Mouse (Mus musculus) intestine, embryonic 15.5 days (tissue): ENCODE data around the gene Sbno2. TPM values are rescaled to one million over a fixed set of nuclear protein-coding genes. Genes with fewer than 3 reads are reported as not detected.

Experiments used
- ATAC-seq: fragments of 200-750 bp; cut with Nextera tagmentation; 2 replicates; pipeline ENCODE4 v1.8.0; 2017; ENCODE audit warnings: moderate TSS enrichment, moderate library complexity
- H3K27ac ChIP-seq: fragments of 300-500 bp; sonication (generic); 2 replicates; pipeline ENCODE4 v1.5.1; 2015; ENCODE audit warnings: mild to moderate bottlenecking, inconsistent platforms
- H3K27me3 ChIP-seq: fragments of 300-500 bp; sonication (generic); replicated peaks from 2 replicates; pipeline ENCODE4 v1.6.1; 2015; ENCODE audit warnings: inconsistent platforms
- H3K36me3 ChIP-seq: fragments of 300-500 bp; sonication (generic); 2 replicates; pipeline ENCODE4 v1.6.1; 2015; ENCODE audit warnings: inconsistent platforms
- H3K4me1 ChIP-seq: fragments of 300-500 bp; sonication (generic); replicated peaks from 2 replicates; pipeline ENCODE4 v1.6.1; 2015; ENCODE audit warnings: inconsistent platforms
- H3K4me2 ChIP-seq: fragments of 300-500 bp; sonication (generic); replicated peaks from 2 replicates; pipeline ENCODE4 v1.6.1; 2015; ENCODE audit warnings: mild to moderate bottlenecking, inconsistent platforms
- H3K4me3 ChIP-seq: fragments of 300-500 bp; sonication (generic); replicated peaks from 2 replicates; pipeline ENCODE4 v1.5.1; 2015; ENCODE audit warnings: inconsistent platforms
- H3K9ac ChIP-seq: fragments of 300-500 bp; sonication (generic); 2 replicates; pipeline ENCODE4 v1.6.1; 2015; ENCODE audit warnings: inconsistent platforms
- H3K9me3 ChIP-seq: fragments of 300-500 bp; sonication (generic); 2 replicates; pipeline ENCODE4 v1.6.1; 2016; ENCODE audit warnings: inconsistent platforms
- WGBS: fragments of 180-500 bp; shearing (Covaris S2); methylation state at CpG from one replicate; pipeline ENCODE4 v1.1.7; 2015; 5-methylcytosine and 5-hydroxymethylcytosine counted together
- polyA plus RNA-seq: library from polyadenylated mRNA; unstranded; fragments of >200 nt; fragmentation: Nextera tagmentation; extraction: Ambion mirVana; gene quantifications from 2 replicates; pipeline ENCODE4 v1.2.1, GENCODE M21; 2015

Sbno2 gene
- polyA plus RNA-seq, 1 experiment from 2014 or later, result 12.8 TPM

GRCm38 (mm10) chr10:80139975-80140665 lies 34.7 kb upstream of the Sbno2 start:
- WGBS, result 74% methylated on average over 11 of the region's 11 CpGs
- Histone ChIP-seq H3K36me3 (peaks cover 18% of the 10 kb centered on the region), H3K27me3 (peaks cover 16% of the 10 kb centered on the region), H3K4me3 (no peak overlapping the region), H3K4me1 (peaks cover 58% of the 10 kb centered on the region), H3K9me3 (no peaks in the 10 kb centered on the region), H3K4me2 (no peak overlapping the region), H3K9ac (no peak overlapping the region), H3K27ac (no peak overlapping the region)
- no peak for ATAC-seq

DNA sequence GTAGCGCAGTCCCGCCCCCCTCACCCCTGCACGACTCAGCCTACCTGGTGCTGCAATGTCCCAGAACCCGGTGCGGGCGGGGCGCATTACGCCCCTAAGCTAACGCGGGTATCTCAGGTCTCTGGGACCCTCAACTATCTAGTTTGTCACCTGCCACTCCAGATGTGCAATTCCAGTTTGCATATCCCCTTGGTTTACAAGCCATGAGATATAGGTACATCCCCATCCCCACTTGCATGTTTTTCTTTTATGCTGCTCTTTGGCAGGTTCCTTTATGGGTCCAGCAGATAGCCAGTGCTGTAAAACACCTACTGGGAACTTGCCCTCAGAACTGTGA lies 34.0 kb upstream of the Sbno2 start:
- Histone ChIP-seq H3K4me3 (peak overlapping the region; percentile 64), H3K9me3 (no peaks in the 10 kb centered on the region), H3K4me1 (peaks cover 53% of the 10 kb centered on the region), H3K36me3 (peaks cover 12% of the 10 kb centered on the region), H3K27ac (peak overlapping the region; percentile 81), H3K27me3 (peaks cover 16% of the 10 kb centered on the region), H3K4me2 (peak overlapping the region; percentile 98), H3K9ac (peak overlapping the region; percentile 65)
- ATAC-seq, result no peak
- WGBS, result 1% methylated on average over 10 of the region's 10 CpGs

- under 1% methylated on average over 91 of the region's 94 CpGs for WGBS
- peaks cover 16% of the 10 kb centered on the region for H3K27me3 ChIP-seq
- H3K9ac ChIP-seq, result peak within 1 kb of the TSS; percentile 65
- H3K4me1 ChIP-seq, result peaks cover 47% of the 10 kb centered on the region
- H3K36me3 ChIP-seq, result 0 out of 2 replicates have a peak, but pooled peaks cover 6% of the 10 kb centered on the region
- peak; percentile 14 for ATAC-seq
- H3K27ac ChIP-seq, result peak within 1 kb of the TSS; percentile 81
- peak within 1 kb of the TSS; percentile 98 for H3K4me2 ChIP-seq
- H3K9me3 ChIP-seq, result no peaks in the 10 kb centered on the region
- H3K4me3 ChIP-seq, result peak within 1 kb of the TSS; percentile 64
These were observed 33.4 kb upstream of the Sbno2 start, which contains the start of gene Atp5d for GRCm38 (mm10) chr10:80138553-80139438. Gene Atp5d (plus strand): TSS chr10:80138632.

DNA sequence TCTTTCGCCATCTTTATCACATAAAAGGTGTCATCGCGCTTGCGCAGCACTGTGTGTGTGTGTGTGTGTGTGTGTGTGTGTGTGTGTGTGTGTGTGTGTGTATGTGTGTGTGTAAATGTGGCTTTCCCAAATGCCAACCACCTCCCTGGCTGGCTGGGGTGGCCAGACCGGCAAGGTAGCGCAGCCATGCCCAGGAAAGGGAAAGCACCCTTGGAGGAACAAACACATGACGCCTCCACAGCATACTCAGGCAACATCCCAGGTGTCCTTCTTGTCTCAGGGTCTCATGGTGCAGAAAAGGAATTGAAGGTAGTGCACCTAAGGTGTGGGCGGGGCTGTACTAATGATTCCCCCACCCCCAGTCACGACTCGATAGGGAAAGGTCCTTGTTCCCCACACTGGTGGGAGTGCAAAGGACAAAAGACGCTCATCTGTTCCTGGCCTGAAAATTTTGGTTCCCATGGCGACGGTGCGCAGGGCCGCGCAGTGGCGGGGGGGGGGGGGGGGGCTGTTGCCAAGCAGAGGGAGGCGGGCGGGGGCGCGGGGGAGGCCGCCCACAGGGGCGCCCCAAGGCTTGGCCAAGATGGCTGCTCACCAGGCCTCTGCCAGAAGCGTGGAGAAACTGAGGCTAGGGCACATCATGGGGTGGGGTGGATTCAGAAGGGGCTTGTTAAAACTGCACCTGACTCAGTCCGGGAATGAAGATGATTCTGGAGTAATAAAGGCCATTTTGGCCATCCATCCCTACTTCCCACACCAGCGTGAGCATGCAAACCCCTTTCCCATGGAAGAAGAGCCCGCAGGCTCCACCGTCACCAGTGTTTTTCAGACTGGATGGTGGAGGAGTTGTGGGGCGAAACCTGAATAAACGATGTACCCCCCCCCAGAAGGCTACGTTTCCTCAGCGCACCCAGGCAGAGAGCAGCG lies 32.5 kb upstream of the Sbno2 start:
- Histone ChIP-seq H3K27ac (peak overlapping the region; percentile 81), H3K36me3 (0 out of 2 replicates have a peak, but pooled peaks cover 3% of the 10 kb centered on the region), H3K4me2 (peak overlapping the region; percentile 98), H3K4me3 (peak overlapping the region; percentile 64), H3K27me3 (peaks cover 16% of the 10 kb centered on the region), H3K4me1 (peaks cover 43% of the 10 kb centered on the region), H3K9me3 (no peaks in the 10 kb centered on the region), H3K9ac (peak overlapping the region; percentile 65)
- 7% methylated on average over 30 of the region's 33 CpGs for WGBS
- no peak for ATAC-seq

DNA sequence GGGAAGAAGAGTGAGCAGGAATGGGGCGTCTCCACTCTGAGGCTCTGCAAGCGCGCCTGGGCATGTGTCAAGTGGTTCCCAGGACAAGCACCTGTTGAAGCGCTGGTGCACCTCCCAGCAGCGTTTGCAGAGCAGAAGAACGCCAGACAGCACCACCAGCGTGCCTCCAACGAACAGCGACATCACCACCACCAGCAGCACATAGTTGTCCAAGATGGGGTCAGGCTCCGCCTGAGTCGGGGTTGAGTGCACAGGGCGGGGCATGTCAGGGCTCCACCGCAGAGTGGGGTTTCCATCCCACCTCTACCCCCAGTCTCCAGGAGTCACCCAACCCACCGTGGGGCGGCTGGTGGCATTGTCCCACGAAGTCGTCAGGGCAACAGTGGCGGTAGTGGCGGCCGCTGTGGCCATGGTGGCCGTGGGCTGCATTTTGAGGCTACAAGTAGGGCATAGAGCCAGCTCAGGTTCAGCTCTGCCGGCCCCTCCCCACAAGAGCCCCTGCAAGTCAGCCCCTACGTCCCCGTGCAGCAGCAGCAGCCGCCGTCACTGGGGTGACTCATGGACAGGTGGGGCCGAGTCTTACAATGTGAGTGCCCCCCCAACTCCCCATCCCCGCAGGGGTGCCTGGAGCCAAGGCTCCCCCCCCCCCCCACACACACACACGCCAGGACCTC lies 31.7 kb upstream of the Sbno2 start:
- Histone ChIP-seq H3K9me3 (no peaks in the 10 kb centered on the region), H3K36me3 (peaks cover 10% of the 10 kb centered on the region), H3K27me3 (peaks cover 16% of the 10 kb centered on the region), H3K4me2 (peak overlapping the region; percentile 98), H3K27ac (no peak overlapping the region), H3K4me1 (peaks cover 43% of the 10 kb centered on the region), H3K9ac (peak overlapping the region; percentile 38), H3K4me3 (peak overlapping the region; percentile 64)
- 6% methylated on average over 29 of the region's 29 CpGs for WGBS
- ATAC-seq, result no peak

DNA sequence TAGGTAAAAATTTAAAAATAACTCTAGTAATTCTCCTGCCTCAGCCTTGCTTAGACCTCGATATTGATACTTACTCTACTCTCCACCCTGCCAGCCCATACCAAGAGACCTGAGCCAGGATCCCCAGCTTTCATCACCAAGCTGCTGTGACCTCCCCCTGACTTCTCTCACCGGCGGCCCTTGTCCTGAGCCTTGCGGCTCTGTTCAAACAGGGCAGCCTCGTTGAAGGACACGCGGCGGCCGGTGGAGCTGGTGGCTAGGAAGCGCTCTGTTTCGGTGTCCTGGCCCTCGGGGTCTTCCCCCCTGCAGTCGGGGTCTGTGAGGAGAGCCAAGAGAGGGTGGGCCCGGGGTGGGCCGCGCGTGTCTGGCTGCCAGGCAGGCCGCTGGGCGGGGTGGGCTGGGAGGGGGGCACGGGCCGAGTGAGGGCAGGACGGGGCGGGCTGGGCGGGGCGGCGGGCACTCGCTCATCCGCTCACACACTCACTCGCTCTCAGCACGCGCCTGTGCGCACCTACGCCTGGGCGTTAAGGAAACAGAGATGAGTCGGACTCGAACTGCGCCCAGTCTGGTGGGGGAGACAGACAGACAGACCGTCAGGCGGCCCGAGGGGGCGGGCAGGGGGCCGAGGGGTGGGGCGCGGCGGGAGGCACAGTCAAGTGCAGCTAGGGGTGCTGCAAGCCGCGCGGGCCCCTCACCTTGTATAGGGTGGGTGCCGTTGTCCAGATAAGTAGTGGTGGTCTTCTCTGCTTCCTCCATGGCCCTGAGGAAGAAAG lies 31.0 kb upstream of the Sbno2 start:
- H3K4me1 ChIP-seq, result peaks cover 50% of the 10 kb centered on the region
- WGBS, result 23% methylated on average over 40 of the region's 49 CpGs
- no peak overlapping the region for H3K27ac ChIP-seq

GRCm38 (mm10) chr10:80135641-80136040 lies 30.3 kb upstream of the Sbno2 start:
- Histone ChIP-seq H3K4me1 (peaks cover 51% of the 10 kb centered on the region), H3K9ac (no peak overlapping the region), H3K27ac (no peak overlapping the region), H3K4me3 (no peak overlapping the region), H3K9me3 (no peaks in the 10 kb centered on the region), H3K36me3 (peaks cover 14% of the 10 kb centered on the region), H3K27me3 (peaks cover 16% of the 10 kb centered on the region), H3K4me2 (no peak overlapping the region)
- 77% methylated on average over 1 of the region's 1 CpGs for WGBS
- no peak for ATAC-seq

More for the DNA sequence above, 31.0 kb upstream of the Sbno2 start:
- H3K4me3 ChIP-seq, result peak overlapping the region; percentile 64
- H3K9ac ChIP-seq, result peak overlapping the region; percentile 38; the same call in 1 of the 2 replicates
- H3K36me3 ChIP-seq, result peaks cover 14% of the 10 kb centered on the region
- no peaks in the 10 kb centered on the region for H3K9me3 ChIP-seq
- ATAC-seq, result no peak
- H3K27me3 ChIP-seq, result peaks cover 16% of the 10 kb centered on the region
- peak overlapping the region; percentile 98 for H3K4me2 ChIP-seq

DNA sequence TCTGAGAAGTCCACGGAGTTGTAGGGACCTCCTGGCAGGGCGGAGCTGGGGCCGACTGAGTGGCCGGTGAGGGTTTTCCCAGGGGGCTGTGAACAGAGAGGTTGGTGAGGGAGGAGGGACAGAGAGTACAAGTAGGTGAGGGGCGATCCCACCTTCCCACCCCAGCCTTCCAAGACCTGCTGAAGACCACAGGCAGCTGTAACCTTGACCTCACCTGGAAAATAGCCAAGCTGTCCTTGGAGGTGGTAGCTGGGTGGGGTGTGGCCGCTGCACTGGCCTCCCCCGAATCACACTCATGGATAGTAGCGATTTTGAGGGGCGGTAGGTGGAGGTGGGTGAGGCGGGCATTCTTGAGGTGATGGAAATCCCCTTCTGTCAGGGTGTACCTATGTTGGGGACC lies 29.8 kb upstream of the Sbno2 start:
- ATAC-seq, result no peak
- H3K36me3 ChIP-seq, result peaks cover 18% of the 10 kb centered on the region
- peaks cover 54% of the 10 kb centered on the region for H3K4me1 ChIP-seq
- H3K9me3 ChIP-seq, result no peaks in the 10 kb centered on the region
- H3K27ac ChIP-seq, result no peak overlapping the region
- no peak overlapping the region for H3K4me2 ChIP-seq
- no peak overlapping the region for H3K4me3 ChIP-seq
- 79% methylated on average over 10 of the region's 10 CpGs for WGBS
- peaks cover 16% of the 10 kb centered on the region for H3K27me3 ChIP-seq
- H3K9ac ChIP-seq, result no peak overlapping the region

DNA sequence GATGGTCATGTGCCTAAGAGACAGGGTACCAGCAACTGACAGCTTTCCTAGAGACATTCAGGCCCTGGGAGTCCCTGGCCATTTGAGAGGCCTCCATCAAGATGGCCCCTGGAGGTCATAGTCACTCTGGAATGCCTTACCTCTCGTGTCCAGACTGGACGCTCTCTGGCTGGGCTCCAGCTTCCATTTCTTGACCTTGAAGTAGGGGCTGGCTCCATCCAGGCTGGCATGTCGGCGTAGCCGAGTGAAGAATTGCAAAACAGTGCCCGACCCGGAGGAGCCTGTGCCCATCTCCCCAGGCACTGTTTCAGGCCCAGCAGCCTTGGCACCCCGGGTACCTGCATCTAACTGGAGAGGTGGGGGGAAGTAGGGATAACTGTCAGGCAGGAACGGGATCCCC lies 29.1 kb upstream of the Sbno2 start:
- H3K4me3 ChIP-seq, result no peak overlapping the region
- H3K27me3 ChIP-seq, result peaks cover 16% of the 10 kb centered on the region
- H3K9ac ChIP-seq, result no peak overlapping the region; the same call in 1 of the 2 replicates
- H3K4me1 ChIP-seq, result peaks cover 56% of the 10 kb centered on the region
- WGBS, result 89% methylated on average over 9 of the region's 9 CpGs
- H3K27ac ChIP-seq, result no peak overlapping the region
- no peak for ATAC-seq
- H3K36me3 ChIP-seq, result peaks cover 25% of the 10 kb centered on the region
- H3K9me3 ChIP-seq, result no peaks in the 10 kb centered on the region
- H3K4me2 ChIP-seq, result no peak overlapping the region

DNA sequence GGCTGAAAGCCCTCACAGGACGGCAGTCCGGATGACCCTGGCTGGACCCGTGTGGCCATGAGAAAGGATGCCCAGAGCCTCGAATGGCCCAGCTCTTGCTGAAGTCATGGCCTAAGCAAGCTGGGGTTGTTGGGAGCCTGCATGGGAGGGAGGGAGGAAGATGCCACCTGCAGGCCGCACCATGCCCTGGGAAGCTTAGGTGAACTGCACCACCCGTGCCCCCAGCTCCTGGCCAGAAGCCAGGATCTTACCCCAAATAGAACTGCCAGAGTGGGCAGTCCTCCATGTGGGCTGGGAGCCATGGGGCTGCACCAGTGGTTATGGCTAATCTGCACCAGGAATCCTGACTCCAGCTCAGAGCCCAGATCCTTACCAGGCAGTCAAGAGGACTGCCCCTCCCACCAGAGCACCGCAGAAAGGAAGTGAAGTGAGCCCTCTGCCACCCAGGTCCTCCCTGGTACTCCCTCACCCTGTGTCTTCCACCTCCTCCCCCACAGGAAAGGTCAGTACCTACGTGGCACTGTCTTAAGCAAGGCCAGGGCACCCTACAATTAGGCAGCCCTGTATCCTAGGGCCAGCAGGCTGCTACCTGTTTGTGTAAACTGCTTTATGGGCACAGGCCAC lies 28.0 kb upstream of the Sbno2 start:
- 74% methylated on average over 8 of the region's 8 CpGs for WGBS
- ATAC-seq, result no peak
- peaks cover 13% of the 10 kb centered on the region for H3K27me3 ChIP-seq
- H3K4me1 ChIP-seq, result peaks cover 49% of the 10 kb centered on the region
- H3K4me2 ChIP-seq, result no peak overlapping the region
- H3K4me3 ChIP-seq, result no peak overlapping the region
- no peak overlapping the region for H3K27ac ChIP-seq
- peaks cover 35% of the 10 kb centered on the region for H3K36me3 ChIP-seq
- H3K9me3 ChIP-seq, result no peaks in the 10 kb centered on the region
- H3K9ac ChIP-seq, result no peak overlapping the region
